Comparison of ENCODE assay signal across 14 mouse cellular contexts in genomic region chr1:132623641-132624336, GRCm38 (mm10).
DNase-seq lines count a peak whose midpoint lies in the region; ATAC-seq and TF ChIP-seq lines count a peak whose summit lies in the region.
"Had no signal": no experiment of that assay in that cellular context is flagged by ENCODE, and none has a peak within 500 bp of the region (broad histone marks: within the 10 kb centered on the region; RNA-seq: fewer than 3 reads in every experiment).

No protein-coding gene starts in this region.

- peak; percentile 2 for DNase-seq in adrenal gland, postnatal 14 days
- DNase-seq in adrenal gland, postnatal 25 days = no peak
- DNase-seq in left cerebral cortex, adult 2 months (ENCODE audit: extremely low spot score in 1 of 2, low spot score in 2 of 2) = peak in 1 of 2 experiments; percentile 36
- no peak for DNase-seq in left cerebral cortex, postnatal 4 days
- DNase-seq in ZHBTc4 (ENCODE audit: low read depth, low spot score) = peak; percentile 29
- DNase-seq in midbrain, embryonic 14.5 days = peak; percentile 37
- DNase-seq in spleen, adult 18-20 months = no peak
- no peak for DNase-seq in kidney, adult 11 months
- DNase-seq: cerebellum, adult 18-20 months; heart, adult 11 months; thymus, postnatal 25 days had no signal

- no peak overlapping the region for H3K9ac ChIP-seq in midbrain, embryonic 14.5 days (replicated peaks; ENCODE audit: low read length)
- H3K9ac ChIP-seq: heart, embryonic 15.5 days; lung, embryonic 15.5 days had no signal

- intact Hi-C loops in left cerebral cortex, adult 2 months (cut with DNase I) = loop anchor here (5.0 to 10.0 kb wide), 2 partner anchors 119 to 361 kb away; partner anchors contain the start of gene Nfasc
- intact Hi-C loops in left cerebral cortex, postnatal 4 days (cut with DNase I) = no loop called here

- H3K27ac ChIP-seq in left cerebral cortex, adult 2 months = peak overlapping the region; percentile 83
- no peak overlapping the region for H3K27ac ChIP-seq in midbrain, embryonic 14.5 days (replicated peaks; ENCODE audit: low read depth, low read length)
- H3K27ac ChIP-seq: heart, embryonic 15.5 days; lung, embryonic 15.5 days had no signal

- H3K4me2 ChIP-seq in midbrain, embryonic 14.5 days (ENCODE audit: low read length) = no peak overlapping the region
- H3K4me2 ChIP-seq: heart, embryonic 15.5 days; lung, embryonic 15.5 days had no signal

- no peak overlapping the region for H3K4me3 ChIP-seq in left cerebral cortex, adult 2 months
- H3K4me3 ChIP-seq in midbrain, embryonic 14.5 days (replicated peaks; ENCODE audit: low read depth, low read length) = no peak overlapping the region
- H3K4me3 ChIP-seq: heart, embryonic 15.5 days; lung, embryonic 15.5 days; myocyte had no signal

- no peaks in the 10 kb centered on the region for H3K27me3 ChIP-seq in midbrain, embryonic 14.5 days (ENCODE audit: control insufficient read depth, insufficient read depth, low read length)
- H3K27me3 ChIP-seq: lung, embryonic 15.5 days had no signal

- WGBS in midbrain, embryonic 14.5 days = 58% methylated on average over 14 of the region's 14 CpGs

- H3K36me3 ChIP-seq in midbrain, embryonic 14.5 days (ENCODE audit: control insufficient read depth, insufficient read depth, low read length) = peaks cover 62% of the 10 kb centered on the region
- H3K36me3 ChIP-seq: heart, embryonic 15.5 days; lung, embryonic 15.5 days had no signal

- H3K4me1 ChIP-seq in midbrain, embryonic 14.5 days (ENCODE audit: control insufficient read depth, insufficient read depth, low read length) = 0 out of 2 replicates have a peak, but pooled peaks cover 11% of the 10 kb centered on the region
- H3K4me1 ChIP-seq: lung, embryonic 15.5 days had no signal

- TF ChIP-seq CTCF in left cerebral cortex, adult 2 months (IDR thresholded peaks at IDR 0.05) = no peak; the same call in none of the 2 replicates

- H3K9me3 ChIP-seq in midbrain, embryonic 14.5 days (ENCODE audit: control insufficient read depth, low read length) = no peaks in the 10 kb centered on the region
- H3K9me3 ChIP-seq: heart, embryonic 15.5 days; lung, embryonic 15.5 days had no signal

- ATAC-seq in midbrain, embryonic 14.5 days (ENCODE audit: low FRiP score, low TSS enrichment) = no peak

Comparison
In these comparisons a context has a peak if more than half of its experiments do, and no peak if none do; other contexts are left out.
1. DNase-seq: peak in adrenal gland, postnatal 14 days (single experiment), ZHBTc4 (single experiment) and midbrain, embryonic 14.5 days (single experiment); none in adrenal gland, postnatal 25 days (single experiment), left cerebral cortex, postnatal 4 days (single experiment), spleen, adult 18-20 months (0 of 2) and kidney, adult 11 months (single experiment).